Mouse (Mus musculus) gastrocnemius, adult 18-20 months (tissue): ENCODE measurements around the gene Olfml2a. TPM values are rescaled to one million over a fixed set of nuclear protein-coding genes. Genes with fewer than 3 reads are reported as not detected.

Source experiments
- DNase-seq: peaks from one replicate; pipeline ENCODE4 v3.0.0; 2021; ENCODE audit warnings: low spot score
- long read RNA-seq, 2 experiments: library from polyadenylated mRNA; stranded (forward); transcript quantifications; one replicate each; pipeline ENCODE4 v2.0.0; 2021
- total RNA-seq, 2 experiments: library from RNA; stranded (reverse); gene quantifications; 2 replicates each; pipeline ENCODE4 v1.2.3; 2021

Olfml2a gene
- 1 to 10 TPM; 3.3 to 5.3 TPM for total RNA-seq
- long read RNA-seq, experiment 1, full-length matches to known transcripts: 1 of 2 reads
- long read RNA-seq, experiment 1, partial matches to known transcripts: 0 of 2 reads
- long read RNA-seq, experiment 1, other reads (novel, unspliced or antisense): 1 of 2 reads
- long read RNA-seq, experiment 2, full-length matches to known transcripts: 2 of 5 reads
- long read RNA-seq, experiment 2, partial matches to known transcripts: 2 of 5 reads
- long read RNA-seq, experiment 2, other reads (novel, unspliced or antisense): 1 of 5 reads

GRCm38 (mm10) chr2:38931851-38932667, at the start of gene Olfml2a:
Olfml2a (plus strand) TSS chr2:38931978.
- DNase-seq: peak; percentile 84

DNA sequence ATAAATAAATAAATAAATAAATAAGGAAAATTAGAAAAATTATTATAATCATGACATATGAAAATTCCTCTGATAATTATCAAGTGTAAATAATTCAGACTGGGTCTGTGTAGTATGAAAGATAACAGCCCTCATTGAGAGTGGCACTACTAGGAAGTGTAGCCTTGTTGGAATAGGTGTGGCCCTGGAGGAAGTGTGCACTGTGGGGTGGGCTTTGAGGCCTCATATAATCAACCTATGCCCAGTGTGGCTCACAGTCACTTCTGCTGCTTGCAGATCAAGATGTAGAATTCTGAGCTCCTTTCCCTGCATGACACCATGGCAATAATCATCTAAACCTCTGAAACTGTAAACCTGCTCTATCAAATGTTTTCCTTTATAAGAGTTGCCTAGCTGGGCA, 28.9 kb upstream of the Olfml2a start:
- no peak for DNase-seq

- DNase-seq: no peak
Measured at GRCm38 (mm10) chr2:38904290-38904689, 27.5 kb upstream of the Olfml2a start.

DNA sequence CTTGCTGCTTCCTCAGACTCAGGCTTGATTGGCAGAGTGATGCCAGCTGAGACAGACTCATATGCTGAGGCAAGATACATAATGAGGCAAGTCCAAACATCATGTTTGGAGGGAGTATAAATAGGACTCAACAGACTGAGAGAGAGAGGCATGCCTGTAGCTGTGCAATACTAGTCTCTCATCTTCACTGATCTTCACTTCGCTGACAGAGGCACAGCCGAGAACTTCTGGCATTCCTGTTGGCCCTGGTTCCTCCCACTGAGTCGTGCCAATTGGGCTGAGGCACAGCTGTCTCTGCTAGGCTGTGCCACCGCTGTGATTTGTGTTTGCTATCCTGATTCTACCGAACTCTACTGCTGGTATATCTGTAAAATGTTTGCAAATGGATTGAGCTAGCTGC, 25.7 kb upstream of the Olfml2a start:
- peak; percentile 60 for DNase-seq

- no peak for DNase-seq
Measured at GRCm38 (mm10) chr2:38908604-38909003, 23.2 kb upstream of the Olfml2a start.

GRCm38 (mm10) chr2:38914517-38914916, 17.3 kb upstream of the Olfml2a start:
- no peak for DNase-seq

DNA sequence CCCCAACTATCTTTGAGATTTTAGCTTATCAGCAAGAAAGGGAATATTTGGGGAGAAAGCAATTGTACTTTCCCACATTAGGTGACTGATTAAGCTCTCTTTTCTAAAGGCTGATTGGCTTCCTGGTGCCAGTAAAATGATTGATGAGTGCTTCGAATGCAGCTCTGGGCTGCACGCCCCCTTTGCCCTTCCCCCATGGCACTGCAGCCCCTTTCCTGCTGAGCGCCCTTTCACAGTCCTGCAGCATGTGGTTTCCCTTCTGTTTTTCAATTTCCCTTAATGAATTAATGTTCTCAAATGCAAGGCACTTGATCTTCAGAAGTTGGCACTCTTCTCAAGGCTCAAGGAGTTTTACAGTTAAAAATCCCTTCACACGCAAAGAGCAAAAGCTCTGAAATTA, 16.8 kb upstream of the Olfml2a start:
- DNase-seq: no peak

GRCm38 (mm10) chr2:38916947-38917691, 14.7 kb upstream of the Olfml2a start:
- no peak for DNase-seq

- no peak for DNase-seq
Measured at GRCm38 (mm10) chr2:38921374-38921773, 10.4 kb upstream of the Olfml2a start.

- DNase-seq: no peak
Measured at GRCm38 (mm10) chr2:38923471-38923870, 8.3 kb upstream of the Olfml2a start.

DNA sequence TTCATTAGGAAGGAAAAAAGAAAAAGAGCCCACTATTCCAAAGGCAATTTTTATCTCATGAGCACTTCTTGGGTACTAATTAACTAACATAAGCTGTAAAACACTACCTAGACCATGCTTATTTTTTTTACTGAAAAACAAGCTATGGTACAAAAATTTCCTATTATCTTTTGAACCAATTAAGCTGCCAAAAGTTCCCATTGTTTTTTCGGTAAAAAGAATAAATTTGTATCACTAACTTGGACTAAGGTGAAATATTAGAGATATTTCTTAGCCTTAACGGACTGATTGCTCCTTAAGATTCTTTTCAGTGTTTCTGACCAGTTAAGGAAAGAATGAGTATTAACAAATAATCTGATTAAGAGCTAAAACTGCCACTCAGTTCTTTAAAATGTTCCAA, 7.9 kb upstream of the Olfml2a start:
- DNase-seq: no peak

GRCm38 (mm10) chr2:38924571-38924970, 7.2 kb upstream of the Olfml2a start:
- DNase-seq: no peak

GRCm38 (mm10) chr2:38925171-38926080, 6.4 kb upstream of the Olfml2a start:
- no peak for DNase-seq

DNA sequence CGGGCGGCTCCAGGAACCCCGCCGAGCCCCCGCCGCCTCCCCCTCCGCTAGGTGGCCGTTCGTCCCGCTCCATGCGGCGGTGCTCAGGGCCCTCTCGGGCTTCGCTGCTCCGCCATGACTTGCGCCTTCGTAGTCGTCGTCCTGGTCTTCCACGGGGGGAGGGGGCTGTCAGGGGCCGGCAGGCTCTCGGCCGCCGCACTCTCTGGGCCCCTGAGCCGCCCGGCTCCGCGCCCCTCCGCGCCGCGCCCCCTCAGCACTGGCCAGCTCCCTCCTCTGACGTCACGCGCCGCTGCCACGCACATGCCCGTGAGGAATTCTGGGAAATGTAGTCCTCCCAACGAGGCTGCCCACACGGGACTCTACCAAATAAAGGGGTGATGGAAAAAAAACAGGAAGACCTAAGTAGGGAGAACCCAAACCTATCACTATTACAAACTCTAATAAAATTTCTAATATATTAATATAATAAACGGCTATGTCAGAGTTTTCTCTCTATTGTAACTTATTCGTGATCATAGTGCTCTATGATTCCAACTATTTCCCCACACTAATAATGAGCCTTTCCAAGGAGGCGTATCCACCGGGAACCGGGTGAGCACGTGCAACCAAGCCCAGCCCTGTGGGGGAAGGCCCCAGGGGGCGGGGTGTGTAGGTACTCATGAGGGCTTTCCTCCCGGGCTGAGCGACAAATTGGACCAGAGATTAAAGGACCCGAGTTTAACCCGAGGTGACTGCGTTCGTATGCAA, 5.5 kb upstream of the Olfml2a start:
- DNase-seq: peak; percentile 94

GRCm38 (mm10) chr2:38927115-38927979, 4.4 kb upstream of the Olfml2a start, which contains the start of gene Nr6a1:
Nr6a1 (minus strand) TSS chr2:38927688.
- DNase-seq: peak; percentile 67

- DNase-seq: no peak
Measured at GRCm38 (mm10) chr2:38930269-38930668, 1.5 kb upstream of the Olfml2a start.

DNA sequence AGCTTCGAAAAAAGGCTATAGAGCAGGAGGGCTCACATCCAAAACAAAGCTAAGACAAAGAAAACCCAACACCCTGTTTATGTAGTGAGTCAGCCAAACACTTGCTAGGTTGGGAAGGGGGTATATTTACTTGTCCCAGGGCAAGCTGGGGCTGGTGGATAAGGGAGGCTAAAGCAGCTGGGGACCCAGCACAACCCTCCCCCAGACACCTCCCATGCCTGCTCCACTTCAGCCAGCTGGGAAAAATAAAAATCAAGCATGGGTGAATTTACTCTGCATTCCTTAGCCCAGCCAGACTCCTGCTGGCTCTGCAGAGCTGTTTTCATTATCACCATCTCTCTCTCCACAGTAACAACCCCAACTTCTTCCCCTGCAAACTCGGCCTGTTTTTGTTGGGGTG, 2.2 kb downstream of the Olfml2a start:
- no peak for DNase-seq

DNA sequence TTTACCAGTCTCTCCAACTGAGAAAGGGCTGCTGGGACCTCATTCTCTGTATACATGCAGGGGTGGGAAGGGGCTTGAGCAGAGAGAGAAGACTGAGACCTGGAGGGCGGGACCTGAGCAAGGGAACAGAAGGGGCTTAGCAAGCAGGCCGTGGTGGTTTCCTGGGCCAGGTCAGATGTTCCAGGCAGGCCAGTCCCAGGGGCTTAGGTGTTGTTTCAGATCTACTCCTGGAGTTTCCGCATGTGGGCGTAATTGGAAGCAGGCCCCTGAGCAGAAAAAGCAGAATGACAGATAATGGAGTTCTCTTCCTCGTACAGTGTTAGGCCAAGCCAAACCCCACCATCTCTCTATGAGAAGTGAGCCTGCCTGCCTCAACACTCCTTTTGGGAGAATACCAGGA, 3.2 kb downstream of the Olfml2a start:
- peak; percentile 25 for DNase-seq

DNA sequence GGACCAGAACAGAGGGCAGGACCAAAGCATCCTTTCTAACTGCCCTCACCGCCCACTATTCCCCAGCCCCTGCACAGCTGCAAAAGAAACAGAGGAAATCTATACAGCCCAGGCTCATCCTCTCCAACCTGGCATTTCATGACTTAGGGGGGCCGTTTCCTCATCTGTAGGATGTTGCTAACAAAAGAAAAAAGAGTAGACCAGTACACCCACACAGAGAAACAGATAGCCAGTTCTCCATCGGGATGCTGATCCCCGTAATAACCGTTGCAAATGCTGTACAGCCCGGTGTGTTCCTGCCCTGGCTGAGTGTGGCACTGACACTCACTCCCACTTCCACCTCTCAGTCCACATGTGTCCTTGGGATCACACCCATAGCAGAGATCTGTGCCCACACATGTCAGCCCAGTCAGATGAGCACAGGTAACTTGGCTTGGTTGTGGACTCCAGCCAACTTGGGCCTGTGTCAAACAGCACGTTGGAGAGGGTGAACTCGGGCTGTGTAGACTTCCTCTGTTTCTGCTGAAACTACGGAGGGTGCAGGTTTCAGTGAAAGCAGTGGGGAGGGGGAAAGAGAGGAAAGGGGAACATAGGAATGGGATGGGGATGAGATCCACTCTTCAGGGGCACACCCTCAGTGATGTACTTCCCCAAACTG, 5.1 kb downstream of the Olfml2a start:
- DNase-seq: no peak
